Mouse (Mus musculus) kidney, embryonic 14.5 days (tissue): ENCODE results near the gene Ankrd44. TPM values are rescaled to one million over a fixed set of nuclear protein-coding genes. Genes with fewer than 3 reads are reported as not detected.

Experiments used
- ATAC-seq: fragments of 200-750 bp; cut with Nextera tagmentation; 2 replicates; pipeline ENCODE4 v1.8.0; 2017; ENCODE audit warnings: moderate number of reproducible peaks, mild to moderate bottlenecking, moderate TSS enrichment, moderate library complexity; ENCODE audit not compliant: low FRiP score, low TSS enrichment
- H3K27ac ChIP-seq: fragments of 300-500 bp; sonication (generic); 2 replicates; pipeline ENCODE4 v1.5.1; 2014; ENCODE audit warnings: low read depth, mild to moderate bottlenecking, low read length, moderate library complexity, mixed read lengths
- H3K27me3 ChIP-seq: fragments of 300-500 bp; sonication (generic); 2 replicates; pipeline ENCODE4 v1.6.1; 2014; ENCODE audit warnings: mild to moderate bottlenecking, low read length; ENCODE audit not compliant: control insufficient read depth, insufficient read depth
- H3K36me3 ChIP-seq: fragments of 300-500 bp; sonication (generic); 2 replicates; pipeline ENCODE4 v1.6.1; 2014; ENCODE audit warnings: low read length, mixed read lengths; ENCODE audit not compliant: control insufficient read depth, insufficient read depth
- H3K4me1 ChIP-seq: fragments of 300-500 bp; sonication (generic); 2 replicates; pipeline ENCODE4 v1.6.1; 2014; ENCODE audit warnings: low read length, mixed read lengths; ENCODE audit not compliant: control insufficient read depth, insufficient read depth
- H3K4me2 ChIP-seq: fragments of 300-500 bp; sonication (generic); replicated peaks from 2 replicates; pipeline ENCODE4 v1.6.1; 2014; ENCODE audit warnings: low read depth, mild to moderate bottlenecking, low read length
- H3K4me3 ChIP-seq: fragments of 300-500 bp; sonication (generic); 2 replicates; pipeline ENCODE4 v1.5.1; 2014; ENCODE audit warnings: mild to moderate bottlenecking, low read length
- H3K9ac ChIP-seq: fragments of 300-500 bp; sonication (generic); 2 replicates; pipeline ENCODE4 v1.6.1; 2014; ENCODE audit warnings: low read depth, mild to moderate bottlenecking, low read length, moderate library complexity
- H3K9me3 ChIP-seq: fragments of 300-500 bp; sonication (generic); 2 replicates; pipeline ENCODE4 v1.6.1; 2016; ENCODE audit warnings: low read length; ENCODE audit not compliant: control insufficient read depth
- WGBS: fragments of 180-500 bp; shearing (Covaris S2); extraction: QIAGEN DNeasy Blood & Tissue Kit; methylation state at CpG from one replicate; pipeline ENCODE4 v1.1.7; 2014; 5-methylcytosine and 5-hydroxymethylcytosine counted together
- polyA plus RNA-seq: library from polyadenylated mRNA; unstranded; fragments of >200 nt; fragmentation: Nextera tagmentation; extraction: Ambion mirVana; gene quantifications from 2 replicates; pipeline ENCODE4 v1.2.1, GENCODE M21; 2014

Ankrd44 gene
- polyA plus RNA-seq, 1 experiment from 2014 or later = 9.0 TPM

GRCm38 (mm10) chr1:54902689-54903246, 23.4 kb downstream of the Ankrd44 start:
- 95% methylated on average over 12 of the region's 12 CpGs for WGBS
- Histone ChIP-seq H3K4me1 (0 out of 2 replicates have a peak, but pooled peaks cover 5% of the 10 kb centered on the region), H3K4me2 (no peak overlapping the region), H3K9me3 (no peaks in the 10 kb centered on the region), H3K36me3 (no peaks in the 10 kb centered on the region), H3K9ac (no peak overlapping the region), H3K27me3 (no peaks in the 10 kb centered on the region), H3K27ac (no peak overlapping the region), H3K4me3 (no peak overlapping the region)
- ATAC-seq = no peak

GRCm38 (mm10) chr1:54901084-54901483, 25.1 kb downstream of the Ankrd44 start:
- no peaks in the 10 kb centered on the region for H3K27me3 ChIP-seq
- 42% methylated on average over 1 of the region's 1 CpGs for WGBS
- ATAC-seq = peak; percentile 50; the same call in 1 of the 2 replicates

GRCm38 (mm10) chr1:54899247-54899646, 26.9 kb downstream of the Ankrd44 start:
- Histone ChIP-seq H3K27ac (no peak overlapping the region), H3K36me3 (no peaks in the 10 kb centered on the region), H3K4me2 (no peak overlapping the region), H3K9ac (no peak overlapping the region), H3K4me1 (no peaks in the 10 kb centered on the region), H3K27me3 (no peaks in the 10 kb centered on the region), H3K9me3 (no peaks in the 10 kb centered on the region), H3K4me3 (no peak overlapping the region)
- 76% methylated on average over 6 of the region's 6 CpGs for WGBS
- ATAC-seq = no peak

More at GRCm38 (mm10) chr1:54901084-54901483, 25.1 kb downstream of the Ankrd44 start:
- H3K9me3 ChIP-seq = no peaks in the 10 kb centered on the region
- no peaks in the 10 kb centered on the region for H3K4me1 ChIP-seq
- no peak overlapping the region for H3K9ac ChIP-seq
- no peaks in the 10 kb centered on the region for H3K36me3 ChIP-seq
- H3K4me3 ChIP-seq = no peak overlapping the region
- no peak overlapping the region for H3K4me2 ChIP-seq
- no peak overlapping the region for H3K27ac ChIP-seq

GRCm38 (mm10) chr1:54898656-54899084, 27.5 kb downstream of the Ankrd44 start:
- Histone ChIP-seq H3K4me1 (no peaks in the 10 kb centered on the region), H3K4me3 (no peak overlapping the region), H3K9me3 (no peaks in the 10 kb centered on the region), H3K27ac (no peak overlapping the region), H3K36me3 (no peaks in the 10 kb centered on the region), H3K4me2 (no peak overlapping the region), H3K9ac (no peak overlapping the region), H3K27me3 (no peaks in the 10 kb centered on the region)
- no peak for ATAC-seq
- 45% methylated on average over 5 of the region's 5 CpGs for WGBS

- whole genome bisulfite sequencing = 89% methylated on average over 2 of the region's 2 CpGs
- no peak overlapping the region for H3K4me3 ChIP-seq
- no peak overlapping the region for H3K27ac ChIP-seq
- no peaks in the 10 kb centered on the region for H3K4me1 ChIP-seq
- H3K9ac ChIP-seq = no peak overlapping the region
- ATAC-seq = no peak
- no peaks in the 10 kb centered on the region for H3K36me3 ChIP-seq
- no peak overlapping the region for H3K4me2 ChIP-seq
- no peaks in the 10 kb centered on the region for H3K9me3 ChIP-seq
- no peaks in the 10 kb centered on the region for H3K27me3 ChIP-seq
Measured at GRCm38 (mm10) chr1:54897726-54898125, 28.5 kb downstream of the Ankrd44 start.

GRCm38 (mm10) chr1:54896109-54897085, 29.8 kb downstream of the Ankrd44 start:
- 52% methylated on average over 11 of the region's 12 CpGs for WGBS
- no peak for ATAC-seq
- H3K4me3 ChIP-seq = no peak overlapping the region
- no peak overlapping the region for H3K9ac ChIP-seq
- no peaks in the 10 kb centered on the region for H3K36me3 ChIP-seq
- no peaks in the 10 kb centered on the region for H3K27me3 ChIP-seq
- no peaks in the 10 kb centered on the region for H3K4me1 ChIP-seq
- no peaks in the 10 kb centered on the region for H3K9me3 ChIP-seq
- no peak overlapping the region for H3K4me2 ChIP-seq
- H3K27ac ChIP-seq = no peak overlapping the region

- no peaks in the 10 kb centered on the region for H3K27me3 ChIP-seq
- H3K36me3 ChIP-seq = no peaks in the 10 kb centered on the region
- no peaks in the 10 kb centered on the region for H3K9me3 ChIP-seq
- no peak for ATAC-seq
- H3K4me2 ChIP-seq = no peak overlapping the region
- 58% methylated on average over 5 of the region's 5 CpGs for WGBS
- no peak overlapping the region for H3K27ac ChIP-seq
- H3K9ac ChIP-seq = no peak overlapping the region
- H3K4me3 ChIP-seq = no peak overlapping the region
- peaks cover 4% of the 10 kb centered on the region; the same call in 1 of the 2 replicates for H3K4me1 ChIP-seq
Measured at GRCm38 (mm10) chr1:54888449-54888848, 37.7 kb downstream of the Ankrd44 start.

- H3K9ac ChIP-seq = no peak overlapping the region
- H3K27ac ChIP-seq = no peak overlapping the region
- WGBS = 51% methylated on average over 3 of the region's 3 CpGs
- H3K36me3 ChIP-seq = no peaks in the 10 kb centered on the region
- H3K4me2 ChIP-seq = no peak overlapping the region
- H3K4me3 ChIP-seq = no peak overlapping the region
- peaks cover 4% of the 10 kb centered on the region; the same call in 1 of the 2 replicates for H3K4me1 ChIP-seq
- H3K9me3 ChIP-seq = no peaks in the 10 kb centered on the region
- H3K27me3 ChIP-seq = no peaks in the 10 kb centered on the region
- no peak for ATAC-seq
Measured at GRCm38 (mm10) chr1:54887873-54888272, 38.3 kb downstream of the Ankrd44 start.
